Comparison of ENCODE assay signal across 11 mouse cellular contexts in the genomic region with DNA sequence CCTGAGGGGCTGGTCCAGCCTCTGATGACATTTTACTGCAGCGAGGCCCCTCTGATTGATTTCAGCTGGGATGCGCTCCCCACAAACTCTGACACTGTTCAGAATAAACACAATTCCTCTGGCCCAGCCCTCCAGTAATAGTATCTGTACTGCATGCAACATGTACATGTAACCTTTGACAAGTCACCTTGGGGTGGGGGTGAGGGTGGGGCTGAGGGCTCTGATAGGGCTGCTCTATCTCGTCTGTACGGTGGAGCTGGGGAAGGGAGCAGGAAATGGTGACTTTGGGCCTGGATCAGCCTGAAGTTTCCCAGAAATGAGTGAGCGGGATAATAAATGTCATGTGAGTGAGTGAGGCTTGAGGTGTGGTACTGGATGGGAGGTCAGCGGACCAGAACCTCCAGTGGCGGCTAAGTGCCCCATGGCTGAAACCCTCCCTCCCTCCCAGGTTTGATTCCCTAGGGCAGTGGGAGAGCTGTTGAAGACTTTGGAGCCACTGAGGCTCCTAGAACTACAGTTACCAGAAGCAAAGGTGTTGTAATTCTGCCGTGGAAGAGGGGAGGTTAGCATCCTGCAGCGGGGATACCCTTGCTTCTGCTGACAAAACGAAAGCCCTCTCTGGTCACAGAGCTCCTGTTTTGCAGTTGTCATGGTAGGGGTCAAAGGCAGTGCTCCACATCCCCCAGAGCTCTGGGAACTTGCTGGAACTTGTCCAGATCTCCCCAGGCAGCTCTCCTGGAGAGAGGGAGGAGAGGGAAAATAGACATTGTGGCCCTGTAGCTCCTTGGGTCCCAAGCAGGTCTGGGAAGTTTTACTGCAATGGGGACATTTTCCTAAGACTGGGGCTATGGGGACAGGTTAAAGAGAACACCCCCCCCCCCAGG.
A peak's percentile ranks its signal among the peaks of the same experiment; 100 is the strongest.
DNase-seq lines count a peak whose midpoint lies in the region; ATAC-seq and TF ChIP-seq lines count a peak whose summit lies in the region.
"Had no signal": no experiment of that assay in that cellular context is flagged by ENCODE, and none has a peak within 500 bp of the region (broad histone marks: within the 10 kb centered on the region; RNA-seq: fewer than 3 reads in every experiment).

No protein-coding gene starts in this region.

- H3K9ac ChIP-seq in stomach, embryonic 16.5 days (ENCODE audit: low read length) = peak overlapping the region; percentile 38; the same call in 1 of the 2 replicates
- H3K9ac ChIP-seq: liver, embryonic 14.5 days had no signal

- no peaks in the 10 kb centered on the region for H3K27me3 ChIP-seq in hindbrain, embryonic 10.5 days (ENCODE audit: insufficient read depth, poor library complexity, severe bottlenecking)
- H3K27me3 ChIP-seq in stomach, embryonic 16.5 days (ENCODE audit: control insufficient read depth, insufficient read depth, low read length) = no peaks in the 10 kb centered on the region

- DNase-seq in layer of hippocampus, adult 2 months (ENCODE audit: low spot score in 2 of 2) = no peak
- DNase-seq in layer of hippocampus, postnatal 14 days (ENCODE audit: low spot score in 2 of 2) = no peak
- DNase-seq in hindbrain, embryonic 10.5 days (ENCODE audit: low spot score) = no peak
- DNase-seq in kidney, postnatal 25 days = peak; percentile 52 to 68
- no peak for DNase-seq in spleen, postnatal 4 days (ENCODE audit: low spot score in 2 of 2)
- no peak for DNase-seq in layer of hippocampus, adult 9-10 months (ENCODE audit: low spot score)
- DNase-seq: cerebellum, postnatal 25 days; right cerebral cortex, postnatal 14 days had no signal

- H3K9me3 ChIP-seq in hindbrain, embryonic 10.5 days = no peaks in the 10 kb centered on the region
- H3K9me3 ChIP-seq in stomach, embryonic 16.5 days (replicated peaks; ENCODE audit: control insufficient read depth, low read length) = no peaks in the 10 kb centered on the region

- no peak overlapping the region for H3K4me3 ChIP-seq in layer of hippocampus, adult 2 months
- no peak overlapping the region for H3K4me3 ChIP-seq in hindbrain, embryonic 10.5 days
- H3K4me3 ChIP-seq in stomach, embryonic 16.5 days (replicated peaks; ENCODE audit: low read length) = no peak overlapping the region

- no peak for ATAC-seq in stomach, embryonic 16.5 days (ENCODE audit: insufficient read depth, low FRiP score)

- WGBS in hindbrain, embryonic 10.5 days = 82% methylated on average over 10 of the region's 10 CpGs
- WGBS in stomach, embryonic 16.5 days = 48% methylated on average over 10 of the region's 10 CpGs

- H3K4me2 ChIP-seq in stomach, embryonic 16.5 days (ENCODE audit: low read depth, low read length) = no peak overlapping the region

- no peak for TF ChIP-seq CTCF in layer of hippocampus, adult 2 months (conservative IDR thresholded peaks at IDR 0.05)

- H3K4me1 ChIP-seq in hindbrain, embryonic 10.5 days (replicated peaks) = peaks cover 84% of the 10 kb centered on the region
- peaks cover 68% of the 10 kb centered on the region for H3K4me1 ChIP-seq in stomach, embryonic 16.5 days (ENCODE audit: control insufficient read depth, insufficient read depth, low read length)

- H3K36me3 ChIP-seq in hindbrain, embryonic 10.5 days = peaks cover 62% of the 10 kb centered on the region
- H3K36me3 ChIP-seq in stomach, embryonic 16.5 days (ENCODE audit: control insufficient read depth, insufficient read depth, low read length) = no peaks in the 10 kb centered on the region
- H3K36me3 ChIP-seq: G1E had no signal

- H3K27ac ChIP-seq in layer of hippocampus, adult 2 months = peak overlapping the region; percentile 97; the same call in 1 of the 2 replicates
- H3K27ac ChIP-seq in hindbrain, embryonic 10.5 days = peak overlapping the region; percentile 62; the same call in 1 of the 2 replicates
- H3K27ac ChIP-seq in stomach, embryonic 16.5 days (ENCODE audit: low read length) = peak overlapping the region; percentile 9
- H3K27ac ChIP-seq: liver, embryonic 14.5 days had no signal

Comparison
In these comparisons a context has a peak if more than half of its experiments do, and no peak if none do; other contexts are left out.
1. DNase-seq: peak in kidney, postnatal 25 days (2 of 2); none in layer of hippocampus, adult 2 months (0 of 2), layer of hippocampus, postnatal 14 days (0 of 2), hindbrain, embryonic 10.5 days (single experiment), spleen, postnatal 4 days (0 of 2) and layer of hippocampus, adult 9-10 months (single experiment).
2. H3K27ac ChIP-seq: peak in every context shown above with its lines; median percentile 97 in layer of hippocampus, adult 2 months; 62 in hindbrain, embryonic 10.5 days; 9 in stomach, embryonic 16.5 days.